In genomic region chr11:70001159-70001558, GRCm38 (mm10) we compare ENCODE assay signal across 8 mouse cellular contexts. TPM values are rescaled to one million over a fixed set of nuclear protein-coding genes. Genes with fewer than 3 reads are reported as not detected.
DNase-seq lines count a peak whose midpoint lies in the region; ATAC-seq and TF ChIP-seq lines count a peak whose summit lies in the region.

No protein-coding gene starts in this region.

- TF ChIP-seq RAD21 in CH12.LX (IDR thresholded peaks at IDR 0.05; ENCODE audit: low read depth, low read length): no peak

- no peak for TF ChIP-seq CTCF in heart, adult 2 months (IDR thresholded peaks at IDR 0.05)
- TF ChIP-seq CTCF in CH12.LX (conservative IDR thresholded peaks at IDR 0.05 in 1 of 2, IDR thresholded peaks at IDR 0.05 in 1 of 2; ENCODE audit: low read depth in 2 of 2, low read length in 2 of 2): no peak
- TF ChIP-seq CTCF in liver, embryonic 14.5 days (IDR thresholded peaks at IDR 0.05; ENCODE audit: low read depth): no peak

- no peaks in the 10 kb centered on the region for H3K9me3 ChIP-seq in CH12.LX (replicated peaks; ENCODE audit: low read length)
- H3K9me3 ChIP-seq in forebrain, embryonic 15.5 days: no peaks in the 10 kb centered on the region
- H3K9me3 ChIP-seq in liver, embryonic 14.5 days (ENCODE audit: control insufficient read depth, low read length): no peaks in the 10 kb centered on the region

- no peak for TF ChIP-seq POLR2A in heart, adult 2 months (IDR thresholded peaks at IDR 0.05; ENCODE audit: insufficient read depth, low read depth, low read length)
- TF ChIP-seq POLR2A in CH12.LX (IDR thresholded peaks at IDR 0.05; ENCODE audit: low read depth, low read length): no peak

- peak overlapping the region; percentile 93 for H3K9ac ChIP-seq in heart, adult 2 months (ENCODE audit: low read depth, low read length)
- H3K9ac ChIP-seq in CH12.LX (ENCODE audit: insufficient read depth, low read depth): peak overlapping the region; percentile 57
- H3K9ac ChIP-seq in forebrain, embryonic 15.5 days (replicated peaks): peak overlapping the region; percentile 85
- H3K9ac ChIP-seq in liver, embryonic 14.5 days (replicated peaks): peak overlapping the region; percentile 64

- no peaks in the 10 kb centered on the region for H3K27me3 ChIP-seq in heart, adult 2 months (ENCODE audit: control insufficient read depth, insufficient read depth, low read length)
- H3K27me3 ChIP-seq in CH12.LX (replicated peaks): no peaks in the 10 kb centered on the region
- no peaks in the 10 kb centered on the region for H3K27me3 ChIP-seq in forebrain, embryonic 15.5 days
- H3K27me3 ChIP-seq in liver, embryonic 14.5 days (ENCODE audit: control insufficient read depth, insufficient read depth, low read length): no peaks in the 10 kb centered on the region

- peaks cover 1% of the 10 kb centered on the region for H3K4me1 ChIP-seq in heart, adult 2 months (ENCODE audit: control insufficient read depth, insufficient read depth, low read length)
- H3K4me1 ChIP-seq in CH12.LX (ENCODE audit: control insufficient read depth in 1 of 2, insufficient read depth in 2 of 2): peaks cover 12 to 63% of the 10 kb centered on the region in 2 experiments
- peaks cover 46% of the 10 kb centered on the region for H3K4me1 ChIP-seq in forebrain, embryonic 15.5 days
- H3K4me1 ChIP-seq in liver, embryonic 14.5 days (replicated peaks; ENCODE audit: control insufficient read depth in 2 of 2, insufficient read depth in 2 of 2, low read length in 1 of 2): peaks cover 11 to 24% of the 10 kb centered on the region in 2 experiments

- H3K4me3 ChIP-seq in heart, adult 2 months: peak overlapping the region; percentile 71
- peak overlapping the region; percentile 62 to 96 (median 86) for H3K4me3 ChIP-seq in CH12.LX (replicated peaks in 1 of 3; ENCODE audit: low read depth in 2 of 3, low read length in 2 of 3, poor library complexity in 1 of 3)
- H3K4me3 ChIP-seq in forebrain, embryonic 15.5 days: peak overlapping the region; percentile 85
- H3K4me3 ChIP-seq in liver, embryonic 14.5 days (ENCODE audit: insufficient read depth in 1 of 2, low read depth in 2 of 2, low read length in 2 of 2): peak overlapping the region; percentile 69

- TF ChIP-seq EP300 in heart, adult 2 months (IDR thresholded peaks at IDR 0.05; ENCODE audit: insufficient read depth, low read depth, low read length): no peak
- TF ChIP-seq EP300 in CH12.LX (IDR thresholded peaks at IDR 0.05; ENCODE audit: low read length): no peak
- no peak for TF ChIP-seq EP300 in liver, embryonic 14.5 days (IDR thresholded peaks at IDR 0.05; ENCODE audit: low read depth)

- no peaks in the 10 kb centered on the region for H3K36me3 ChIP-seq in heart, adult 2 months (ENCODE audit: control insufficient read depth, insufficient read depth, low read length)
- H3K36me3 ChIP-seq in CH12.LX (replicated peaks in 1 of 2; ENCODE audit: control insufficient read depth in 1 of 2, insufficient read depth in 1 of 2, low read length in 1 of 2): peaks cover 39 to 71% of the 10 kb centered on the region in 2 experiments
- H3K36me3 ChIP-seq in forebrain, embryonic 15.5 days: peaks cover 34% of the 10 kb centered on the region
- peaks cover 24% of the 10 kb centered on the region for H3K36me3 ChIP-seq in liver, embryonic 14.5 days (replicated peaks; ENCODE audit: control insufficient read depth, insufficient read depth, low read depth)

- no peak for ATAC-seq in forebrain, embryonic 15.5 days (replicated peaks)
- ATAC-seq in liver, embryonic 14.5 days (ENCODE audit: insufficient read depth): no peak

- H3K27ac ChIP-seq in heart, adult 2 months: peak overlapping the region; percentile 85
- H3K27ac ChIP-seq in CH12.LX (ENCODE audit: insufficient read depth, low read depth): peak overlapping the region; percentile 84
- H3K27ac ChIP-seq in forebrain, embryonic 15.5 days (replicated peaks): peak overlapping the region; percentile 97
- H3K27ac ChIP-seq in liver, embryonic 14.5 days: no peak overlapping the region

- intact Hi-C loops in heart, adult 2 months (cut with DNase I): loop anchor here (2.0 kb wide), 2 partner anchors 14 to 66 kb away; partner anchors contain the start of genes Acadvl and Ybx2
- intact Hi-C loops in heart, postnatal 14 days (cut with DNase I): no loop called here
- intact Hi-C loops in left cerebral cortex, postnatal 14 days (cut with DNase I): no loop called here

- 15% methylated on average over 8 of the region's 8 CpGs for WGBS in heart, adult 2 months
- WGBS in forebrain, embryonic 15.5 days: 12% methylated on average over 8 of the region's 8 CpGs
- 9% methylated on average over 8 of the region's 8 CpGs for WGBS in liver, embryonic 14.5 days (ENCODE audit: insufficient replicate concordance)

- dilution Hi-C loops in CH12.LX (cut with MboI; ENCODE audit: extremely low pct_ligation_motif_present, extremely low pct_unique_long_range_greater_than_20kb, low sequenced_read_pairs): no loop called here

- peak overlapping the region; percentile 72 for H3K4me2 ChIP-seq in CH12.LX (ENCODE audit: insufficient read depth, low read depth, poor library complexity, severe bottlenecking)
- H3K4me2 ChIP-seq in forebrain, embryonic 15.5 days (replicated peaks): peak overlapping the region; percentile 72
- peak overlapping the region; percentile 91 for H3K4me2 ChIP-seq in liver, embryonic 14.5 days (ENCODE audit: low read depth)

- DNase-seq in heart, adult 2 months: no peak
- no peak for DNase-seq in heart, postnatal 14 days
- DNase-seq in CH12.LX (ENCODE audit: extremely low read depth): no peak
- no peak for DNase-seq in liver, embryonic 14.5 days (ENCODE audit: low read depth in 3 of 3, low spot score in 3 of 3)
- no peak for DNase-seq in urinary bladder, postnatal 36 days (ENCODE audit: low spot score in 2 of 2)
- DNase-seq in adrenal gland, postnatal 10 days: no peak
- no peak for DNase-seq in left cerebral cortex, postnatal 14 days (ENCODE audit: low spot score in 2 of 2)

- H3K79me2 ChIP-seq in heart, adult 2 months (replicated peaks; ENCODE audit: control insufficient read depth, insufficient read depth, low read length): peaks cover 3% of the 10 kb centered on the region
- H3K79me2 ChIP-seq in CH12.LX (replicated peaks; ENCODE audit: control insufficient read depth, extremely low read depth, insufficient read depth, poor library complexity, severe bottlenecking): peaks cover 46% of the 10 kb centered on the region

- in situ Hi-C loops in CH12.LX (cut with MboI; ENCODE audit: low pct_ligation_motif_present, low pct_unique_long_range_greater_than_20kb, low sequenced_read_pairs): loop anchor here (25.0 kb wide), 1 partner anchor 914 kb away; the partner anchor contains the start of genes Per1 and Vamp2

RNA-seq across cellular contexts. Expression of gene Dvl2, which starts 0.8 kb away (rescaled TPM):
- 1 to 10 TPM; 4.1 to 4.9 TPM for total RNA-seq in heart, adult 2 months (2021)
- 6.1 and 7.4 TPM in 2 replicates for polyA plus RNA-seq in heart, adult 2 months (2012; rRNA removed)
- 1 to 10 TPM; 7.2 to 9.2 TPM for total RNA-seq in heart, postnatal 14 days (2021)
- total RNA-seq in CH12.LX (2012; rRNA removed) (27.3 and 30.6 TPM in 2 replicates), CH12.LX (2014; rRNA removed) (15.1 and 15.7 TPM in 2 replicates)
- polyA plus RNA-seq in CH12.LX (2012; ENCODE audit: insufficient read length, low read depth): 25.3 and 27.1 TPM in 2 replicates
- 35.3 and 37.5 TPM in 2 replicates for polyA plus RNA-seq in forebrain, embryonic 15.5 days (2015; fragmentation: Nextera tagmentation; extraction: Ambion mirVana)
- 4.2 and 4.6 TPM in 2 replicates for polyA plus RNA-seq in liver, embryonic 14.5 days (2012; rRNA removed)
- 3.4 and 4.2 TPM in 2 replicates for polyA plus RNA-seq in liver, embryonic 14.5 days (2014; fragmentation: Nextera tagmentation; extraction: Ambion mirVana)
- total RNA-seq in adrenal gland, postnatal 10 days (2021): 10 to 100 TPM; 15.7 to 23.0 TPM
- total RNA-seq in left cerebral cortex, postnatal 14 days (2021): 10 to 100 TPM; 27.3 to 30.0 TPM

RNA-seq across cellular contexts. Expression of gene Phf23, which starts 5.6 kb away (rescaled TPM):
- 10 to 100 TPM; 18.1 to 22.8 TPM for total RNA-seq in heart, adult 2 months (2021)
- polyA plus RNA-seq in heart, adult 2 months (2012; rRNA removed): 11.5 and 17.6 TPM in 2 replicates
- total RNA-seq in heart, postnatal 14 days (2021): 10 to 100 TPM; 27.4 to 31.5 TPM
- total RNA-seq in CH12.LX (2012; rRNA removed) (67.2 and 81.8 TPM in 2 replicates), CH12.LX (2014; rRNA removed) (65.2 and 69.0 TPM in 2 replicates)
- polyA plus RNA-seq in CH12.LX (2012; ENCODE audit: insufficient read length, low read depth): 93.2 and 99.8 TPM in 2 replicates
- 71.5 and 75.6 TPM in 2 replicates for polyA plus RNA-seq in forebrain, embryonic 15.5 days (2015; fragmentation: Nextera tagmentation; extraction: Ambion mirVana)
- 10.8 and 14.8 TPM in 2 replicates for polyA plus RNA-seq in liver, embryonic 14.5 days (2012; rRNA removed)
- 11.9 and 12.1 TPM in 2 replicates for polyA plus RNA-seq in liver, embryonic 14.5 days (2014; fragmentation: Nextera tagmentation; extraction: Ambion mirVana)
- 10 to 100 TPM; 43.5 to 50.5 TPM for total RNA-seq in adrenal gland, postnatal 10 days (2021)
- total RNA-seq in left cerebral cortex, postnatal 14 days (2021): 10 to 100 TPM; 39.2 to 40.2 TPM

RNA-seq across cellular contexts. Expression of gene Gabarap, which starts 10.2 kb away (rescaled TPM):
- total RNA-seq in heart, adult 2 months (2021): 100 to 1,000 TPM; 284 to 340 TPM
- 469 and 750 TPM in 2 replicates for polyA plus RNA-seq in heart, adult 2 months (2012; rRNA removed)
- total RNA-seq in heart, postnatal 14 days (2021): 100 to 1,000 TPM; 249 to 257 TPM
- 182 and 189 TPM in 2 replicates for total RNA-seq in CH12.LX (2012; rRNA removed)
- 187 and 213 TPM in 2 replicates for total RNA-seq in CH12.LX (2014; rRNA removed)
- 352 and 386 TPM in 2 replicates for polyA plus RNA-seq in CH12.LX (2012; ENCODE audit: insufficient read length, low read depth)
- polyA plus RNA-seq in forebrain, embryonic 15.5 days (2015; fragmentation: Nextera tagmentation; extraction: Ambion mirVana): 610 and 626 TPM in 2 replicates
- polyA plus RNA-seq in liver, embryonic 14.5 days (2012; rRNA removed): 134 and 140 TPM in 2 replicates
- polyA plus RNA-seq in liver, embryonic 14.5 days (2014; fragmentation: Nextera tagmentation; extraction: Ambion mirVana): 296 and 300 TPM in 2 replicates
- 100 to 1,000 TPM; 339 to 345 TPM for total RNA-seq in adrenal gland, postnatal 10 days (2021)
- 100 to 1,000 TPM; 213 to 217 TPM for total RNA-seq in left cerebral cortex, postnatal 14 days (2021)

RNA-seq across cellular contexts. Expression of gene Acadvl, which starts 14.1 kb away (rescaled TPM):
- 1,000 to 10,000 TPM; 1,139 to 1,355 TPM for total RNA-seq in heart, adult 2 months (2021)
- 701 and 889 TPM in 2 replicates for polyA plus RNA-seq in heart, adult 2 months (2012; rRNA removed)
- total RNA-seq in heart, postnatal 14 days (2021): 1,000 to 10,000 TPM; 1,350 to 1,353 TPM
- total RNA-seq in CH12.LX (2012; rRNA removed) (137 and 148 TPM in 2 replicates), CH12.LX (2014; rRNA removed) (81.8 and 86.6 TPM in 2 replicates)
- 76.9 and 86.4 TPM in 2 replicates for polyA plus RNA-seq in CH12.LX (2012; ENCODE audit: insufficient read length, low read depth)
- polyA plus RNA-seq in forebrain, embryonic 15.5 days (2015; fragmentation: Nextera tagmentation; extraction: Ambion mirVana): 57.0 and 60.7 TPM in 2 replicates
- 27.8 and 40.6 TPM in 2 replicates for polyA plus RNA-seq in liver, embryonic 14.5 days (2012; rRNA removed)
- polyA plus RNA-seq in liver, embryonic 14.5 days (2014; fragmentation: Nextera tagmentation; extraction: Ambion mirVana): 84.1 and 98.1 TPM in 2 replicates
- total RNA-seq in adrenal gland, postnatal 10 days (2021): 1,000 to 10,000 TPM; 1,467 to 1,540 TPM
- total RNA-seq in left cerebral cortex, postnatal 14 days (2021): 10 to 100 TPM; 50.7 to 53.6 TPM

RNA-seq across cellular contexts. Expression of gene Dlg4, which starts 15.6 kb away (rescaled TPM):
- 1 to 10 TPM; 5.2 to 5.7 TPM for total RNA-seq in heart, adult 2 months (2021)
- 6.9 and 9.8 TPM in 2 replicates for polyA plus RNA-seq in heart, adult 2 months (2012; rRNA removed)
- 10 to 100 TPM; 10.4 to 11.2 TPM for total RNA-seq in heart, postnatal 14 days (2021)
- total RNA-seq in CH12.LX (2012; rRNA removed) (9.8 and 15.3 TPM in 2 replicates), CH12.LX (2014; rRNA removed) (6.1 and 7.3 TPM in 2 replicates)
- polyA plus RNA-seq in CH12.LX (2012; ENCODE audit: insufficient read length, low read depth): 6.8 and 9.3 TPM in 2 replicates
- 27.8 and 29.8 TPM in 2 replicates for polyA plus RNA-seq in forebrain, embryonic 15.5 days (2015; fragmentation: Nextera tagmentation; extraction: Ambion mirVana)
- 1.5 and 1.9 TPM in 2 replicates for polyA plus RNA-seq in liver, embryonic 14.5 days (2012; rRNA removed)
- 0.33 and 0.54 TPM in 2 replicates for polyA plus RNA-seq in liver, embryonic 14.5 days (2014; fragmentation: Nextera tagmentation; extraction: Ambion mirVana)
- total RNA-seq in adrenal gland, postnatal 10 days (2021): 10 to 100 TPM; 29.9 to 37.6 TPM
- total RNA-seq in left cerebral cortex, postnatal 14 days (2021): 1,000 to 10,000 TPM in 1 of 2 experiments, 100 to 1,000 TPM in 1; 1,000 to 1,075 TPM
